ENCODE assay signal across 9 mouse cellular contexts in genomic region chr4:106704416-106704815, GRCm38 (mm10). TPM values are rescaled to one million over a fixed set of nuclear protein-coding genes. Genes with fewer than 3 reads are reported as not detected.
A peak's percentile ranks its signal among the peaks of the same experiment; 100 is the strongest.
DNase-seq lines count a peak whose midpoint lies in the region; ATAC-seq and TF ChIP-seq lines count a peak whose summit lies in the region.
"Had no signal": no experiment of that assay in that cellular context is flagged by ENCODE, and none has a peak within 500 bp of the region (broad histone marks: within the 10 kb centered on the region; RNA-seq: fewer than 3 reads in every experiment).

No protein-coding gene starts in this region.

- DNase-seq in stomach, postnatal 0 days (ENCODE audit: low spot score), result no peak
- peak; percentile 49 for DNase-seq in hindbrain, embryonic 14.5 days (ENCODE audit: low spot score)
- peak; percentile 34 to 71 for DNase-seq in left cerebral cortex, adult 8-10 months (ENCODE audit: low spot score in 2 of 2)
- peak; percentile 72 for DNase-seq in telencephalon, adult 2 months (ENCODE audit: low read depth, low spot score)
- DNase-seq in gastrocnemius, postnatal 10 days, result no peak
- no peak for DNase-seq in adrenal gland, postnatal 36 days
- DNase-seq in embryo, embryonic 10.5 days (ENCODE audit: low spot score), result no peak

- H3K4me3 ChIP-seq in stomach, embryonic 15.5 days (replicated peaks), result no peak overlapping the region
- no peak overlapping the region for H3K4me3 ChIP-seq in stomach, postnatal 0 days (ENCODE audit: low read depth, low read length)
- no peak overlapping the region for H3K4me3 ChIP-seq in hindbrain, embryonic 14.5 days (replicated peaks; ENCODE audit: low read length)
- H3K4me3 ChIP-seq: embryonic facial prominence, embryonic 12.5 days had no signal

- no peak for TF ChIP-seq CTCF in stomach, postnatal 0 days (IDR thresholded peaks at IDR 0.05; ENCODE audit: low read depth)

- H3K27ac ChIP-seq in stomach, embryonic 15.5 days, result peak overlapping the region; percentile 21; the same call in 1 of the 2 replicates
- no peak overlapping the region for H3K27ac ChIP-seq in stomach, postnatal 0 days (replicated peaks)
- peak overlapping the region; percentile 71 for H3K27ac ChIP-seq in hindbrain, embryonic 14.5 days
- H3K27ac ChIP-seq: embryonic facial prominence, embryonic 12.5 days had no signal

- no peaks in the 10 kb centered on the region for H3K36me3 ChIP-seq in stomach, embryonic 15.5 days
- no peaks in the 10 kb centered on the region for H3K36me3 ChIP-seq in stomach, postnatal 0 days (ENCODE audit: control insufficient read depth, insufficient read depth, low read length)
- H3K36me3 ChIP-seq in hindbrain, embryonic 14.5 days (replicated peaks; ENCODE audit: control insufficient read depth, insufficient read depth), result no peaks in the 10 kb centered on the region
- H3K36me3 ChIP-seq: embryonic facial prominence, embryonic 12.5 days had no signal

- ATAC-seq in stomach, embryonic 15.5 days (ENCODE audit: insufficient read depth, low FRiP score, low read depth), result no peak
- no peak for ATAC-seq in stomach, postnatal 0 days (ENCODE audit: low FRiP score, low TSS enrichment)
- peak; percentile 53; the same call in 1 of the 2 replicates for ATAC-seq in hindbrain, embryonic 14.5 days (ENCODE audit: low FRiP score)

- H3K9ac ChIP-seq in stomach, embryonic 15.5 days, result no peak overlapping the region
- H3K9ac ChIP-seq in stomach, postnatal 0 days (ENCODE audit: low read length), result no peak overlapping the region
- H3K9ac ChIP-seq in hindbrain, embryonic 14.5 days, result no peak overlapping the region
- H3K9ac ChIP-seq: embryonic facial prominence, embryonic 12.5 days had no signal

- no peak for TF ChIP-seq EP300 in stomach, postnatal 0 days (optimal IDR thresholded peaks at IDR 0.05)

- H3K4me2 ChIP-seq in stomach, embryonic 15.5 days, result no peak overlapping the region
- no peak overlapping the region for H3K4me2 ChIP-seq in stomach, postnatal 0 days (replicated peaks; ENCODE audit: low read depth)
- no peak overlapping the region for H3K4me2 ChIP-seq in hindbrain, embryonic 14.5 days (replicated peaks)
- H3K4me2 ChIP-seq: embryonic facial prominence, embryonic 12.5 days had no signal

- H3K9me3 ChIP-seq in stomach, embryonic 15.5 days, result no peaks in the 10 kb centered on the region
- no peaks in the 10 kb centered on the region for H3K9me3 ChIP-seq in stomach, postnatal 0 days (ENCODE audit: control insufficient read depth, low read length)
- no peaks in the 10 kb centered on the region for H3K9me3 ChIP-seq in hindbrain, embryonic 14.5 days (ENCODE audit: control insufficient read depth, low read length)
- H3K9me3 ChIP-seq: embryonic facial prominence, embryonic 12.5 days had no signal

- no peaks in the 10 kb centered on the region for H3K27me3 ChIP-seq in stomach, embryonic 15.5 days (replicated peaks)
- H3K27me3 ChIP-seq in stomach, postnatal 0 days (ENCODE audit: control insufficient read depth, insufficient read depth, low read length), result no peaks in the 10 kb centered on the region
- H3K27me3 ChIP-seq in hindbrain, embryonic 14.5 days (ENCODE audit: control insufficient read depth, insufficient read depth, low read length), result no peaks in the 10 kb centered on the region
- H3K27me3 ChIP-seq: embryonic facial prominence, embryonic 12.5 days had no signal

- H3K4me1 ChIP-seq in stomach, embryonic 15.5 days, result peaks cover 14% of the 10 kb centered on the region; the same call in 1 of the 2 replicates
- no peaks in the 10 kb centered on the region for H3K4me1 ChIP-seq in stomach, postnatal 0 days (replicated peaks; ENCODE audit: control insufficient read depth, insufficient read depth)
- peaks cover 27% of the 10 kb centered on the region for H3K4me1 ChIP-seq in hindbrain, embryonic 14.5 days (replicated peaks; ENCODE audit: control insufficient read depth, insufficient read depth, low read length)

- 57% methylated on average over 11 of the region's 11 CpGs for WGBS in stomach, embryonic 15.5 days
- WGBS in stomach, postnatal 0 days, result 51% methylated on average over 11 of the region's 11 CpGs
- 40% methylated on average over 11 of the region's 11 CpGs for WGBS in hindbrain, embryonic 14.5 days

RNA-seq across cellular contexts. Expression of gene Ttc4, which starts 25.7 kb away (rescaled TPM):
- polyA plus RNA-seq in stomach, embryonic 15.5 days (2015; fragmentation: Nextera tagmentation; extraction: Ambion mirVana), result 77.9 and 80.7 TPM in 2 replicates
- 25.5 and 27.8 TPM in 2 replicates for polyA plus RNA-seq in stomach, postnatal 0 days (2015; fragmentation: Nextera tagmentation; extraction: Ambion mirVana)
- 109 and 131 TPM in 2 replicates for polyA plus RNA-seq in hindbrain, embryonic 14.5 days (2014; fragmentation: Nextera tagmentation; extraction: Ambion mirVana)
- 10 to 100 TPM; 39.8 to 43.6 (median 42.1) TPM for total RNA-seq in left cerebral cortex, adult 8-10 months (2022)
- total RNA-seq in gastrocnemius, postnatal 10 days (2021), result 10 to 100 TPM; 22.1 to 26.7 TPM
- total RNA-seq in adrenal gland, postnatal 36 days (2021), result 10 to 100 TPM; 23.4 to 24.4 TPM

RNA-seq across cellular contexts. Expression of gene Mroh7, which starts 26.3 kb away (rescaled TPM):
- 0.37 and 0.63 TPM in 2 replicates for polyA plus RNA-seq in stomach, embryonic 15.5 days (2015; fragmentation: Nextera tagmentation; extraction: Ambion mirVana)
- 0.05 and 0.15 TPM in 2 replicates for polyA plus RNA-seq in stomach, postnatal 0 days (2015; fragmentation: Nextera tagmentation; extraction: Ambion mirVana)
- 0.83 and 1.1 TPM in 2 replicates for polyA plus RNA-seq in hindbrain, embryonic 14.5 days (2014; fragmentation: Nextera tagmentation; extraction: Ambion mirVana)
- total RNA-seq in left cerebral cortex, adult 8-10 months (2022), result 1 to 10 TPM; 3.2 to 5.7 (median 4.0) TPM
- total RNA-seq in gastrocnemius, postnatal 10 days (2021), result under 1 TPM; 0.16 to 0.47 TPM
- 1 to 10 TPM in 1 of 2 experiments, under 1 TPM in 1; 0.76 to 1.1 TPM for total RNA-seq in adrenal gland, postnatal 36 days (2021)

RNA-seq across cellular contexts. Expression of gene Fam151a, which starts 29.3 kb away (rescaled TPM):
- polyA plus RNA-seq in stomach, embryonic 15.5 days (2015; fragmentation: Nextera tagmentation; extraction: Ambion mirVana), result 7.9 and 8.8 TPM in 2 replicates
- 0.39 and 0.41 TPM in 2 replicates for polyA plus RNA-seq in stomach, postnatal 0 days (2015; fragmentation: Nextera tagmentation; extraction: Ambion mirVana)
- polyA plus RNA-seq in hindbrain, embryonic 14.5 days (2014; fragmentation: Nextera tagmentation; extraction: Ambion mirVana), result not detected in 2 replicates
- under 1 TPM in 1 of 4 experiments, not detected in 3; 0.30 TPM for total RNA-seq in left cerebral cortex, adult 8-10 months (2022)
- total RNA-seq in gastrocnemius, postnatal 10 days (2021), result not detected
- total RNA-seq in adrenal gland, postnatal 36 days (2021), result under 1 TPM in 1 of 2 experiments, not detected in 1; 0.17 TPM

RNA-seq across cellular contexts. Expression of gene Pars2, which starts 53.5 kb away (rescaled TPM):
- polyA plus RNA-seq in stomach, embryonic 15.5 days (2015; fragmentation: Nextera tagmentation; extraction: Ambion mirVana), result 11.5 and 13.2 TPM in 2 replicates
- 5.9 and 7.3 TPM in 2 replicates for polyA plus RNA-seq in stomach, postnatal 0 days (2015; fragmentation: Nextera tagmentation; extraction: Ambion mirVana)
- polyA plus RNA-seq in hindbrain, embryonic 14.5 days (2014; fragmentation: Nextera tagmentation; extraction: Ambion mirVana), result 10.1 and 11.0 TPM in 2 replicates
- total RNA-seq in left cerebral cortex, adult 8-10 months (2022), result 1 to 10 TPM; 6.2 to 8.4 (median 7.7) TPM
- 1 to 10 TPM; 3.9 to 4.5 TPM for total RNA-seq in gastrocnemius, postnatal 10 days (2021)
- total RNA-seq in adrenal gland, postnatal 36 days (2021), result 1 to 10 TPM; 3.9 to 5.7 TPM

Comparison
In these comparisons a context has a peak if more than half of its experiments do, and no peak if none do; other contexts are left out.
1. DNase-seq: peak in hindbrain, embryonic 14.5 days (single experiment), left cerebral cortex, adult 8-10 months (2 of 2) and telencephalon, adult 2 months (single experiment); none in stomach, postnatal 0 days (single experiment), gastrocnemius, postnatal 10 days (single experiment), adrenal gland, postnatal 36 days (0 of 2) and embryo, embryonic 10.5 days (single experiment).